Mouse (Mus musculus) liver, embryonic 11.5 days (tissue): ENCODE measurements around the gene Alyref. TPM values are rescaled to one million over a fixed set of nuclear protein-coding genes. Genes with fewer than 3 reads are reported as not detected.
"Not testable (repeated sequence)": the region's sequence is repeated elsewhere in the genome, so short reads cannot be mapped to it uniquely, and the experiment has no call there.

ENCODE experiments used
- ATAC-seq: fragments of 200-750 bp; cut with Nextera tagmentation; replicated peaks from 2 replicates; pipeline ENCODE4 v1.8.0; 2017; ENCODE audit warnings: moderate number of reproducible peaks, mild to moderate bottlenecking, moderate TSS enrichment, moderate library complexity; ENCODE audit not compliant: low FRiP score
- DNase-seq: peaks from one replicate; pipeline ENCODE4 v3.0.0-alpha.2; 2017; ENCODE audit warnings: low spot score
- H3K27ac ChIP-seq: fragments of 300-500 bp; sonication (generic); 2 replicates; pipeline ENCODE4 v1.5.1; 2014; ENCODE audit warnings: mild to moderate bottlenecking, low read depth, low read length, control low read depth
- H3K27me3 ChIP-seq: fragments of 300-500 bp; sonication (generic); replicated peaks from 2 replicates; pipeline ENCODE4 v1.6.1; 2014; ENCODE audit warnings: low read length, mixed read lengths; ENCODE audit not compliant: control insufficient read depth, insufficient read depth
- H3K36me3 ChIP-seq: fragments of 300-500 bp; sonication (generic); 2 replicates; pipeline ENCODE4 v1.6.1; 2014; ENCODE audit warnings: mild to moderate bottlenecking, low read length, moderate library complexity, mixed read lengths; ENCODE audit not compliant: control insufficient read depth, insufficient read depth
- H3K4me1 ChIP-seq: fragments of 300-500 bp; sonication (generic); replicated peaks from 2 replicates; pipeline ENCODE4 v1.6.1; 2014; ENCODE audit warnings: low read length, mixed read lengths; ENCODE audit not compliant: control insufficient read depth, insufficient read depth
- H3K4me2 ChIP-seq: fragments of 300-500 bp; sonication (generic); 2 replicates; pipeline ENCODE4 v1.6.1; 2014; ENCODE audit warnings: mild to moderate bottlenecking, control low read depth, moderate library complexity
- H3K4me3 ChIP-seq: fragments of 300-500 bp; sonication (generic); 2 replicates; pipeline ENCODE4 v1.5.1; 2014; ENCODE audit warnings: low read depth, low read length, control low read depth
- H3K9ac ChIP-seq: fragments of 300-500 bp; sonication (generic); 2 replicates; pipeline ENCODE4 v1.6.1; 2014; ENCODE audit warnings: low read depth, low read length, control low read depth
- H3K9me3 ChIP-seq: fragments of 300-500 bp; sonication (generic); 2 replicates; pipeline ENCODE4 v1.6.1; 2016; ENCODE audit warnings: low read length, inconsistent platforms, mixed read lengths; ENCODE audit not compliant: control insufficient read depth
- WGBS: fragments of 180-500 bp; shearing (Covaris S2); extraction: QIAGEN DNeasy Blood & Tissue Kit; methylation state at CpG from one replicate; pipeline ENCODE4 v1.1.7; 2014; 5-methylcytosine and 5-hydroxymethylcytosine counted together
- polyA plus RNA-seq: library from polyadenylated mRNA; unstranded; fragments of >200 nt; fragmentation: Nextera tagmentation; extraction: Ambion mirVana; gene quantifications from 2 replicates; pipeline ENCODE4 v1.2.1, GENCODE M21; 2014

The Alyref gene
- polyA plus RNA-seq, 1 experiment from 2014 or later: 601 TPM

DNA sequence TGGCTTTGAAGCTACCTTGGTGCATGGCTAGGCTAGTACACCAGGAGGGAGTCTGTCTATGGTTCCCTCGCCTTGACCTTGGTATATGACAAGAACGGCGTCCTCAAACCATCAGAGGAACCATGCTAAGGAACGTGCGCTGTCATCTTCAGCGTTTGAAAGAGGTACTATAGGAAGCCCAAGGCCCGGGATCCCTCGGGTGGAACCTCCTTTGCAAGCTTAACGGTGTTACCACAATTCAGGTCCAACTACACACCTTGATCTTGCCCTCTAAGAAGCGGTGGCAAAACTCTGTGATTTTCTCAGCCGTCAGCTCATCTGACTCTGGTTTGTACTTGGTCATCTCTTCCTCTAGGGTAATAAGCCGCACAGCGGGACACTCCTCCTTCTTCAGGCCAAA is 35.2 kb downstream of the Alyref start:
- Histone ChIP-seq H3K4me2 (no peak overlapping the region), H3K4me1 (no peaks in the 10 kb centered on the region), H3K27ac (no peak overlapping the region), H3K4me3 (no peak overlapping the region), H3K36me3 (peaks cover 86% of the 10 kb centered on the region), H3K27me3 (no peaks in the 10 kb centered on the region), H3K9ac (no peak overlapping the region), H3K9me3 (no peaks in the 10 kb centered on the region)
- DNase-seq: no peak
- ATAC-seq: no peak
- WGBS: 94% methylated on average over 13 of the region's 13 CpGs

GRCm38 (mm10) chr11:120560952-120561728 is 37.0 kb downstream of the Alyref start:
- no peak overlapping the region for H3K9ac ChIP-seq
- peaks cover 71% of the 10 kb centered on the region for H3K36me3 ChIP-seq
- ATAC-seq (no peak), DNase-seq (no peak)
- H3K27me3 ChIP-seq: no peaks in the 10 kb centered on the region
- no peak overlapping the region for H3K4me3 ChIP-seq
- no peak overlapping the region for H3K27ac ChIP-seq
- H3K4me2 ChIP-seq: no peak overlapping the region
- no peaks in the 10 kb centered on the region for H3K4me1 ChIP-seq
- 88% methylated on average over 13 of the region's 13 CpGs for WGBS
- H3K9me3 ChIP-seq: no peaks in the 10 kb centered on the region

GRCm38 (mm10) chr11:120558843-120559242 is 39.3 kb downstream of the Alyref start:
- H3K4me1 ChIP-seq, H3K4me2 ChIP-seq, H3K27ac ChIP-seq, H3K9ac ChIP-seq, H3K27me3 ChIP-seq, H3K4me3 ChIP-seq, DNase-seq, ATAC-seq, H3K9me3 ChIP-seq: not testable (repeated sequence)
- peaks cover 51% of the 10 kb centered on the region for H3K36me3 ChIP-seq
- 82% methylated on average over 6 of the region's 6 CpGs for WGBS

DNA sequence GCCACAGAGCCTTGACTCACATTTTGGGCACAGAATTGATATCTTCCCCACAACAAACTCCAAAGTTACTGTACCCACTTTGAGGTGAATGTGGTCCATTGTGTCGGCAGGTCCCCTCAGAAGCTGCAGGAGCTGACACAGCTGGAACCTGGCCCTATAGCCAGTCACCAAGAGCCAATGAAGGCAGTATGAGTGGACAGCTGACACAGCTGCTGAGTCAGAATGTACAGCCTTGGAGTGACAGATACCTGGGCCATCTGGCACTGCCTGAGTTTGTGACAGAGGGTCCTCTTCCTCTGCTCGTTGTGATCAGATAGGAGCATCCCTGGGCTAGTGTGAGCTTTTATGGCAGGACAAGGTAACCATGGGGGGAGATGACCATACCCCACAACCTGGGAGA is 42.9 kb downstream of the Alyref start:
- no peaks in the 10 kb centered on the region for H3K27me3 ChIP-seq
- no peak overlapping the region for H3K4me2 ChIP-seq
- peaks cover 2% of the 10 kb centered on the region; the same call in 1 of the 2 replicates for H3K4me1 ChIP-seq
- H3K4me3 ChIP-seq: no peak overlapping the region
- H3K9me3 ChIP-seq: no peaks in the 10 kb centered on the region
- no peak for DNase-seq
- H3K9ac ChIP-seq: no peak overlapping the region
- no peak for ATAC-seq
- 64% methylated on average over 2 of the region's 2 CpGs for WGBS
- no peak overlapping the region for H3K27ac ChIP-seq
- H3K36me3 ChIP-seq: peaks cover 15% of the 10 kb centered on the region

GRCm38 (mm10) chr11:120554834-120555233 is 43.3 kb downstream of the Alyref start:
- no peaks in the 10 kb centered on the region for H3K9me3 ChIP-seq
- H3K4me1 ChIP-seq: peaks cover 6% of the 10 kb centered on the region
- peaks cover 10% of the 10 kb centered on the region for H3K36me3 ChIP-seq
- no peak overlapping the region for H3K9ac ChIP-seq
- no peaks in the 10 kb centered on the region for H3K27me3 ChIP-seq
- WGBS: 60% methylated on average over 7 of the region's 7 CpGs
- H3K27ac ChIP-seq: no peak overlapping the region
- ATAC-seq: no peak
- no peak overlapping the region for H3K4me2 ChIP-seq
- DNase-seq: no peak
- H3K4me3 ChIP-seq: no peak overlapping the region

GRCm38 (mm10) chr11:120552736-120553135 is 45.4 kb downstream of the Alyref start:
- Histone ChIP-seq H3K9ac (no peak overlapping the region), H3K9me3 (no peaks in the 10 kb centered on the region), H3K27me3 (no peaks in the 10 kb centered on the region), H3K4me2 (no peak overlapping the region), H3K27ac (no peak overlapping the region), H3K4me3 (no peak overlapping the region), H3K4me1 (peaks cover 20% of the 10 kb centered on the region), H3K36me3 (no peaks in the 10 kb centered on the region)
- ATAC-seq (no peak), DNase-seq (no peak)
- WGBS: 73% methylated on average over 5 of the region's 5 CpGs

- Histone ChIP-seq H3K27ac (peak within 1 kb of the TSS; percentile 98), H3K4me3 (peak within 1 kb of the TSS; percentile 96), H3K36me3 (no peaks in the 10 kb centered on the region), H3K4me2 (peak within 1 kb of the TSS; percentile 94), H3K4me1 (peaks cover 23% of the 10 kb centered on the region), H3K9ac (peak within 1 kb of the TSS; percentile 97), H3K9me3 (no peaks in the 10 kb centered on the region), H3K27me3 (no peaks in the 10 kb centered on the region)
- WGBS: 91% methylated on average over 28 of the region's 28 CpGs
- ATAC-seq: no peak
- DNase-seq: no peak
Observed at GRCm38 (mm10) chr11:120550810-120551440, 47.2 kb downstream of the Alyref start, which contains the start of gene Ppp1r27. Gene Ppp1r27, minus strand, starts transcription at chr11:120551132.

DNA sequence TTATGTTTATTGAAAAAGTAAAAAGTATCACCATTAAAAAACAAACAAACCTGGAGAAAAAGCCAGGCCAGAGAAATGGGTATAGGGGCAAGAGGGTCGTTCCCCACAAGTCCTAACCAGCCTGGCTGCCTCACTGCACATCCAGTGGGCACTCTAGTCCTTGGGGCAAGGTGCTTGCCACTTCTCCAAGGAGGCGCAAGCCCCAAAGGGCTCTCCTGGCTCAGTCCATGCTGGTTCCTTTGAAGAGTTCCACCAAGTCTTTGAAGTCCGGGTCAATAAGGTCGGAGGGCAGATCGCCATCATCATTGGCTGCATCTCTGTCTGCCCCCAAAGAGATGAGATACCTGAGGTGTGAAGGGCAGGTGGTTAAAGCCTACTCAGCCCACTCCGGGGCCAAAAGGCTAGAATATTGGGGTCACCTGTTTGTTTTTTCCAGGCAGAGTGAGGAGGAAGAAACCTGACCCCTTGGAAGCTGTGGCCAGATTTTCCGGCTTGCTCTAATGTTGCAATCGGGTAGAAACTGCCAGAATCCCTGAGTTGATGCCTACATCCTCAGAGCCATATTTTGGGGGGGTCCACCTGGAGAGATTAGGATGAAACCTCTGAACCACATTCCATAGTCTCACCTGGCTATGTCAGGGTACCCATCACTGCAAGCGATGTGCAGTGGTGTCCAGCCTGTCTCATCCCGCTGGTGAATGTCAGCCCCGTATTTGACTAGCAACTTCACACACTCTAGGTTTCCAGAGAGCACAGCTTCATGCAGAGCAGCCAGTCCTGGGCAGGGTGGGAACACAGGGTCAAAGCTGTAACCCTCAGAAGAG is 48.0 kb downstream of the Alyref start:
- H3K36me3 ChIP-seq: no peaks in the 10 kb centered on the region
- ATAC-seq (no peak), DNase-seq (no peak)
- peaks cover 23% of the 10 kb centered on the region for H3K4me1 ChIP-seq
- H3K4me3 ChIP-seq: peak overlapping the region; percentile 96
- no peaks in the 10 kb centered on the region for H3K9me3 ChIP-seq
- no peaks in the 10 kb centered on the region for H3K27me3 ChIP-seq
- 64% methylated on average over 11 of the region's 11 CpGs for WGBS
- H3K4me2 ChIP-seq: peak overlapping the region; percentile 94
- peak overlapping the region; percentile 97 for H3K9ac ChIP-seq
- peak overlapping the region; percentile 98 for H3K27ac ChIP-seq
